In genomic region chr17:6827740-6828461, GRCm38 (mm10) we compare ENCODE assay signal across 7 mouse cellular contexts. TPM values are rescaled to one million over a fixed set of nuclear protein-coding genes. Genes with fewer than 3 reads are reported as not detected.
DNase-seq lines count a peak whose midpoint lies in the region; ATAC-seq lines count a peak whose summit lies in the region.

No protein-coding gene starts in this region.

- no peaks in the 10 kb centered on the region for H3K9me3 ChIP-seq in embryonic facial prominence, embryonic 11.5 days (replicated peaks; ENCODE audit: control insufficient read depth, low read length)
- H3K9me3 ChIP-seq in limb, embryonic 10.5 days (replicated peaks), result no peaks in the 10 kb centered on the region
- H3K9me3 ChIP-seq in midbrain, embryonic 13.5 days, result no peaks in the 10 kb centered on the region

- H3K36me3 ChIP-seq in embryonic facial prominence, embryonic 11.5 days (replicated peaks; ENCODE audit: control insufficient read depth, insufficient read depth, low read depth, low read length), result no peaks in the 10 kb centered on the region
- H3K36me3 ChIP-seq in limb, embryonic 10.5 days, result no peaks in the 10 kb centered on the region
- H3K36me3 ChIP-seq in midbrain, embryonic 13.5 days, result no peaks in the 10 kb centered on the region

- H3K27me3 ChIP-seq in embryonic facial prominence, embryonic 11.5 days (ENCODE audit: control insufficient read depth, insufficient read depth, low read length), result no peaks in the 10 kb centered on the region
- H3K27me3 ChIP-seq in limb, embryonic 10.5 days (ENCODE audit: low read depth, poor library complexity, severe bottlenecking), result no peaks in the 10 kb centered on the region
- 0 out of 2 replicates have a peak, but pooled peaks cover 2% of the 10 kb centered on the region for H3K27me3 ChIP-seq in midbrain, embryonic 13.5 days

- H3K4me1 ChIP-seq in embryonic facial prominence, embryonic 11.5 days (ENCODE audit: control insufficient read depth, insufficient read depth, low read length), result no peaks in the 10 kb centered on the region
- peaks cover 14% of the 10 kb centered on the region; the same call in 1 of the 2 replicates for H3K4me1 ChIP-seq in limb, embryonic 10.5 days
- H3K4me1 ChIP-seq in midbrain, embryonic 13.5 days (replicated peaks), result peaks cover 13% of the 10 kb centered on the region

- peak overlapping the region; percentile 67 for H3K4me2 ChIP-seq in embryonic facial prominence, embryonic 11.5 days (ENCODE audit: low read depth, low read length)
- H3K4me2 ChIP-seq in midbrain, embryonic 13.5 days (replicated peaks), result peak overlapping the region; percentile 64

- WGBS in embryonic facial prominence, embryonic 11.5 days, result 1% methylated on average over 64 of the region's 64 CpGs
- 1% methylated on average over 64 of the region's 64 CpGs for WGBS in limb, embryonic 10.5 days
- under 1% methylated on average over 64 of the region's 64 CpGs for WGBS in midbrain, embryonic 13.5 days

- DNase-seq in adrenal gland, postnatal 14 days, result peak; percentile 96
- DNase-seq in embryonic facial prominence, embryonic 11.5 days (ENCODE audit: low spot score), result peak; percentile 98
- peak; percentile 96 for DNase-seq in kidney, adult 11 months
- peak; percentile 99 for DNase-seq in limb, embryonic 10.5 days (ENCODE audit: low spot score)
- peak; percentile 98 for DNase-seq in spleen, adult 12 weeks (ENCODE audit: low spot score)

- ATAC-seq in embryonic facial prominence, embryonic 11.5 days (replicated peaks; ENCODE audit: insufficient number of reproducible peaks, low FRiP score, low TSS enrichment, low read depth), result peak; percentile 96
- peak; percentile 89 for ATAC-seq in granulocyte monocyte progenitor cell, adult 5-6 weeks (replicated peaks; ENCODE audit: poor library complexity, severe bottlenecking)
- ATAC-seq in midbrain, embryonic 13.5 days, result peak; percentile 99

- peak overlapping the region; percentile 89 for H3K27ac ChIP-seq in embryonic facial prominence, embryonic 11.5 days (replicated peaks; ENCODE audit: low read depth, low read length)
- H3K27ac ChIP-seq in limb, embryonic 10.5 days, result peak overlapping the region; percentile 92
- H3K27ac ChIP-seq in midbrain, embryonic 13.5 days, result peak overlapping the region; percentile 95

- peak overlapping the region; percentile 58 for H3K4me3 ChIP-seq in embryonic facial prominence, embryonic 11.5 days (ENCODE audit: low read depth, low read length)
- peak overlapping the region; percentile 60 for H3K4me3 ChIP-seq in limb, embryonic 10.5 days
- peak overlapping the region; percentile 48 for H3K4me3 ChIP-seq in midbrain, embryonic 13.5 days (replicated peaks)

- peak overlapping the region; percentile 53 for H3K9ac ChIP-seq in embryonic facial prominence, embryonic 11.5 days (replicated peaks; ENCODE audit: low read length)
- peak overlapping the region; percentile 75 for H3K9ac ChIP-seq in midbrain, embryonic 13.5 days (replicated peaks)

RNA-seq across cellular contexts. Expression of gene Ezr, which starts 45.3 kb away (rescaled TPM):
- 23.6 and 30.5 TPM in 2 replicates for total RNA-seq in adrenal gland, postnatal 14 days (2021)
- 45.4 and 46.9 TPM in 2 replicates for polyA plus RNA-seq in embryonic facial prominence, embryonic 11.5 days (2014; fragmentation: Nextera tagmentation; extraction: Ambion mirVana)
- 44.2 and 55.0 TPM in 2 replicates for total RNA-seq in granulocyte monocyte progenitor cell, adult 5-6 weeks (2014; fragmentation: Nextera tagmentation)
- 99.7 and 110 TPM in 2 replicates for total RNA-seq in granulocyte monocyte progenitor cell, adult 5-6 weeks (2017)
- 24.8 and 26.2 TPM in 2 replicates for polyA plus RNA-seq in limb, embryonic 10.5 days (2016; fragmentation: Nextera tagmentation; extraction: Ambion mirVana)
- 36.2 and 43.1 TPM in 2 replicates for polyA plus RNA-seq in midbrain, embryonic 13.5 days (2015; fragmentation: Nextera tagmentation; extraction: Ambion mirVana)

Comparison
In these comparisons a context has a peak if more than half of its experiments do, and no peak if none do; other contexts are left out.
1. Peak in every context shown above with its lines: DNase-seq, ATAC-seq, H3K4me3 ChIP-seq and H3K27ac ChIP-seq.